Mouse (Mus musculus): ENCODE measurements around the gene Tas2r144. TPM values are rescaled to one million over a fixed set of nuclear protein-coding genes. Genes with fewer than 3 reads are reported as not detected.

The Tas2r144 gene
- polyA plus RNA-seq, 1 experiment from 2014 or later = not detected

GRCm38 (mm10) chr6:42231191-42231590 is 16.1 kb downstream of the Tas2r144 start:
- no peaks in the 10 kb centered on the region for H3K27me3 ChIP-seq (replicated peaks; ENCODE audit: control insufficient read depth, insufficient read depth, low read length)
- H3K4me2 ChIP-seq (ENCODE audit: low read length) = no peak overlapping the region
- H3K9ac ChIP-seq (replicated peaks; ENCODE audit: low read depth, low read length) = no peak overlapping the region
- H3K27ac ChIP-seq (ENCODE audit: low read length) = no peak overlapping the region
- no peaks in the 10 kb centered on the region for H3K9me3 ChIP-seq (ENCODE audit: control insufficient read depth, low read length)
- no peak overlapping the region for H3K4me3 ChIP-seq (replicated peaks; ENCODE audit: low read length)
- H3K4me1 ChIP-seq (replicated peaks; ENCODE audit: control insufficient read depth, insufficient read depth, low read length) = no peaks in the 10 kb centered on the region; the same call in 1 of the 2 replicates
- ATAC-seq = peak; percentile 78; the same call in 1 of the 2 replicates
- H3K36me3 ChIP-seq (ENCODE audit: control insufficient read depth, insufficient read depth) = no peaks in the 10 kb centered on the region
- WGBS = 70% methylated on average over 3 of the region's 3 CpGs

- H3K9me3 ChIP-seq (ENCODE audit: control insufficient read depth, low read length) = no peaks in the 10 kb centered on the region
- no peak overlapping the region for H3K4me2 ChIP-seq (ENCODE audit: low read length)
- WGBS = 60% methylated on average over 6 of the region's 6 CpGs
- H3K9ac ChIP-seq (replicated peaks; ENCODE audit: low read depth, low read length) = no peak overlapping the region
- H3K27me3 ChIP-seq (replicated peaks; ENCODE audit: control insufficient read depth, insufficient read depth, low read length) = no peaks in the 10 kb centered on the region
- no peak overlapping the region for H3K4me3 ChIP-seq (replicated peaks; ENCODE audit: low read length)
- ATAC-seq = peak; percentile 40; the same call in 1 of the 2 replicates
- H3K27ac ChIP-seq (ENCODE audit: low read length) = no peak overlapping the region
- H3K4me1 ChIP-seq (replicated peaks; ENCODE audit: control insufficient read depth, insufficient read depth, low read length) = 0 out of 2 replicates have a peak, but pooled peaks cover 2% of the 10 kb centered on the region
- no peaks in the 10 kb centered on the region for H3K36me3 ChIP-seq (ENCODE audit: control insufficient read depth, insufficient read depth)
Observed at GRCm38 (mm10) chr6:42237276-42237805, 22.2 kb downstream of the Tas2r144 start.

GRCm38 (mm10) chr6:42241311-42242045 is 26.4 kb downstream of the Tas2r144 start:
- whole genome bisulfite sequencing = 68% methylated on average over 6 of the region's 6 CpGs
- Histone ChIP-seq H3K36me3 (ENCODE audit: control insufficient read depth, insufficient read depth) (no peaks in the 10 kb centered on the region), H3K9ac (replicated peaks; ENCODE audit: low read depth, low read length) (no peak overlapping the region), H3K27me3 (replicated peaks; ENCODE audit: control insufficient read depth, insufficient read depth, low read length) (no peaks in the 10 kb centered on the region), H3K9me3 (ENCODE audit: control insufficient read depth, low read length) (no peaks in the 10 kb centered on the region), H3K4me2 (ENCODE audit: low read length) (no peak overlapping the region), H3K4me1 (replicated peaks; ENCODE audit: control insufficient read depth, insufficient read depth, low read length) (0 out of 2 replicates have a peak, but pooled peaks cover 7% of the 10 kb centered on the region), H3K27ac (ENCODE audit: low read length) (no peak overlapping the region), H3K4me3 (replicated peaks; ENCODE audit: low read length) (no peak overlapping the region)
- no peak for ATAC-seq

GRCm38 (mm10) chr6:42245711-42246353 is 30.7 kb downstream of the Tas2r144 start, which contains the start of gene Gstk1:
TSS of gene Gstk1 (plus strand) at chr6:42245935.
- H3K9ac ChIP-seq (replicated peaks; ENCODE audit: low read depth, low read length) = peak within 1 kb of the TSS; percentile 47
- H3K27me3 ChIP-seq (replicated peaks; ENCODE audit: control insufficient read depth, insufficient read depth, low read length) = no peaks in the 10 kb centered on the region
- no peaks in the 10 kb centered on the region for H3K36me3 ChIP-seq (ENCODE audit: control insufficient read depth, insufficient read depth)
- no peak within 1 kb of the TSS for H3K27ac ChIP-seq (ENCODE audit: low read length)
- WGBS = 2% methylated on average over 28 of the region's 28 CpGs
- no peaks in the 10 kb centered on the region for H3K9me3 ChIP-seq (ENCODE audit: control insufficient read depth, low read length)
- H3K4me3 ChIP-seq (replicated peaks; ENCODE audit: low read length) = peak within 1 kb of the TSS; percentile 44
- H3K4me1 ChIP-seq (replicated peaks; ENCODE audit: control insufficient read depth, insufficient read depth, low read length) = peaks cover 13% of the 10 kb centered on the region; the same call in 1 of the 2 replicates
- peak; percentile 99 for ATAC-seq
- H3K4me2 ChIP-seq (ENCODE audit: low read length) = peak within 1 kb of the TSS; percentile 60

GRCm38 (mm10) chr6:42247173-42247572 is 32.0 kb downstream of the Tas2r144 start:
- Histone ChIP-seq H3K4me2 (ENCODE audit: low read length) (peak overlapping the region; percentile 12; the same call in 1 of the 2 replicates), H3K4me1 (replicated peaks; ENCODE audit: control insufficient read depth, insufficient read depth, low read length) (peaks cover 12% of the 10 kb centered on the region; the same call in 1 of the 2 replicates), H3K27me3 (replicated peaks; ENCODE audit: control insufficient read depth, insufficient read depth, low read length) (no peaks in the 10 kb centered on the region), H3K27ac (ENCODE audit: low read length) (no peak overlapping the region), H3K36me3 (ENCODE audit: control insufficient read depth, insufficient read depth) (no peaks in the 10 kb centered on the region), H3K9me3 (ENCODE audit: control insufficient read depth, low read length) (no peaks in the 10 kb centered on the region), H3K9ac (replicated peaks; ENCODE audit: low read depth, low read length) (no peak overlapping the region), H3K4me3 (replicated peaks; ENCODE audit: low read length) (peak overlapping the region; percentile 19; the same call in 1 of the 2 replicates)
- no peak; the same call in 1 of the 2 replicates for ATAC-seq
- 9% methylated on average over 8 of the region's 8 CpGs for WGBS

GRCm38 (mm10) chr6:42247981-42248380 is 32.9 kb downstream of the Tas2r144 start:
- ATAC-seq = peak; percentile 63
- no peak overlapping the region for H3K4me2 ChIP-seq (ENCODE audit: low read length)
- 57% methylated on average over 1 of the region's 1 CpGs for WGBS

GRCm38 (mm10) chr6:42251791-42252190 is 36.7 kb downstream of the Tas2r144 start:
- 84% methylated on average over 4 of the region's 4 CpGs for WGBS
- Histone ChIP-seq H3K9ac (replicated peaks; ENCODE audit: low read depth, low read length) (no peak overlapping the region), H3K4me1 (replicated peaks; ENCODE audit: control insufficient read depth, insufficient read depth, low read length) (peaks cover 9% of the 10 kb centered on the region; the same call in 1 of the 2 replicates), H3K27me3 (replicated peaks; ENCODE audit: control insufficient read depth, insufficient read depth, low read length) (no peaks in the 10 kb centered on the region), H3K27ac (ENCODE audit: low read length) (no peak overlapping the region), H3K9me3 (ENCODE audit: control insufficient read depth, low read length) (no peaks in the 10 kb centered on the region), H3K36me3 (ENCODE audit: control insufficient read depth, insufficient read depth) (no peaks in the 10 kb centered on the region), H3K4me3 (replicated peaks; ENCODE audit: low read length) (no peak overlapping the region), H3K4me2 (ENCODE audit: low read length) (no peak overlapping the region)
- no peak for ATAC-seq

More at GRCm38 (mm10) chr6:42247981-42248380, 32.9 kb downstream of the Tas2r144 start:
- H3K4me1 ChIP-seq (replicated peaks; ENCODE audit: control insufficient read depth, insufficient read depth, low read length) = peaks cover 12% of the 10 kb centered on the region; the same call in 1 of the 2 replicates
- H3K9ac ChIP-seq (replicated peaks; ENCODE audit: low read depth, low read length) = no peak overlapping the region
- no peaks in the 10 kb centered on the region for H3K9me3 ChIP-seq (ENCODE audit: control insufficient read depth, low read length)
- H3K27me3 ChIP-seq (replicated peaks; ENCODE audit: control insufficient read depth, insufficient read depth, low read length) = no peaks in the 10 kb centered on the region
- H3K4me3 ChIP-seq (replicated peaks; ENCODE audit: low read length) = no peak overlapping the region
- H3K36me3 ChIP-seq (ENCODE audit: control insufficient read depth, insufficient read depth) = no peaks in the 10 kb centered on the region
- H3K27ac ChIP-seq (ENCODE audit: low read length) = no peak overlapping the region

GRCm38 (mm10) chr6:42253103-42253502 is 38.0 kb downstream of the Tas2r144 start:
- no peak overlapping the region for H3K9ac ChIP-seq (replicated peaks; ENCODE audit: low read depth, low read length)
- H3K4me2 ChIP-seq (ENCODE audit: low read length) = no peak overlapping the region
- no peak overlapping the region for H3K4me3 ChIP-seq (replicated peaks; ENCODE audit: low read length)
- H3K36me3 ChIP-seq (ENCODE audit: control insufficient read depth, insufficient read depth) = no peaks in the 10 kb centered on the region
- peaks cover 4% of the 10 kb centered on the region; the same call in 1 of the 2 replicates for H3K4me1 ChIP-seq (replicated peaks; ENCODE audit: control insufficient read depth, insufficient read depth, low read length)
- H3K9me3 ChIP-seq (ENCODE audit: control insufficient read depth, low read length) = no peaks in the 10 kb centered on the region
- H3K27me3 ChIP-seq (replicated peaks; ENCODE audit: control insufficient read depth, insufficient read depth, low read length) = no peaks in the 10 kb centered on the region
- peak; percentile 56; the same call in 1 of the 2 replicates for ATAC-seq
- no peak overlapping the region for H3K27ac ChIP-seq (ENCODE audit: low read length)
- 66% methylated on average over 2 of the region's 2 CpGs for WGBS

GRCm38 (mm10) chr6:42257303-42257863 is 42.3 kb downstream of the Tas2r144 start:
- H3K9ac ChIP-seq (replicated peaks; ENCODE audit: low read depth, low read length) = no peak overlapping the region
- ATAC-seq = peak; percentile 80; the same call in 1 of the 2 replicates
- H3K9me3 ChIP-seq (ENCODE audit: control insufficient read depth, low read length) = no peaks in the 10 kb centered on the region
- no peaks in the 10 kb centered on the region for H3K36me3 ChIP-seq (ENCODE audit: control insufficient read depth, insufficient read depth)
- H3K4me2 ChIP-seq (ENCODE audit: low read length) = no peak overlapping the region
- no peak overlapping the region for H3K27ac ChIP-seq (ENCODE audit: low read length)
- 19% methylated on average over 11 of the region's 11 CpGs for WGBS
- 0 out of 2 replicates have a peak, but pooled peaks cover 2% of the 10 kb centered on the region for H3K4me1 ChIP-seq (replicated peaks; ENCODE audit: control insufficient read depth, insufficient read depth, low read length)
- H3K4me3 ChIP-seq (replicated peaks; ENCODE audit: low read length) = no peak overlapping the region
- no peaks in the 10 kb centered on the region for H3K27me3 ChIP-seq (replicated peaks; ENCODE audit: control insufficient read depth, insufficient read depth, low read length)
